Mouse (Mus musculus) c-Kit-positive CD71-positive TER-119-negative erythroid progenitor cells, embryonic 14.5 days (primary cell): ENCODE measurements around the gene Olfr803.

ENCODE experiments used
- DNase-seq: peaks from one replicate; pipeline ENCODE4 v3.0.0-alpha.2; 2013; ENCODE audit warnings: low read depth

Olfr803 gene

DNA sequence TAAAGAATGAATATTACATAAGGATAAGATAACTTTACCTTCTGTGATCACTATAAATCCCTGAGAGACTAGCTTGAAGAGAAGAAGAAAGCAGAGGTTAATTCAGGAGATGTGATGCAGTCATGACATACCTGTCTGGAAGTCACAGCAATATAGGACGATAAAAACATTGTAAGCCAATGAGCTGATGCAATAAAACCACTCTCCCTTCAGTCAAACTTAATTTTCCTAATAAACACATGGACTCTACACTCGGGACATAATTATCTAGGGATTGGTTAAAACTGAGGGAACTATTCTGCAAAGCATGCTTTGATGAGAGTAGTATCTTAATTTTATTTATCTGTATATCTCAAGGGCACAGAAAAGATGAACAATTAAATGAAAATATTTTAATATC is at the start of gene Olfr803:
TSS of gene Olfr803 (minus strand) at position 101 of the 400 bp plus-strand sequence.
- DNase-seq, result no peak

- DNase-seq, result no peak
These were observed 47.7 kb upstream of the Olfr803 start, which contains the start of gene Olfr806 for GRCm38 (mm10) chr10:129741821-129742220. TSS of gene Olfr806 (minus strand) at chr10:129741921.

GRCm38 (mm10) chr10:129729275-129729674 is 35.2 kb upstream of the Olfr803 start, which contains the start of gene Olfr805:
TSS of gene Olfr805 (minus strand) at chr10:129729375.
- no peak for DNase-seq

DNA sequence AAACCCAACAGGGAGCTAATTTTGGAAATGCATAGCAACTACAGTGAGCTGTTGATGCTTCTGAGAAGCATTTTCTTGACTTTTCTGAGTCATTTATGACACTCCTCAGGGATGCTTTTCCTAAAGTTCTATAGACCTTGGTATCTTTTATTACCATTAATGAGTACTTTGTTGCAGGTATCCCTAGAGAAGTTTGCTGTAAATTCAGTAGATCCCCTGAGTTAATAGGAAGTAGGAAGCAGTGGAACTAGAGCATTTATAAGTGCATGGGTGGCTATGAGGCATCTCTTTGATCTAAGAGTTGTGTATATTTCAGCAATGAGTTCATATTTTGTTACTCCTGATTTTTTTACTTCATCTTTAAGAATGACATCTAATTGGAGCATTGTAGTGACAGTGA is 8.8 kb upstream of the Olfr803 start, which contains the start of gene Olfr804:
TSS of gene Olfr804 (plus strand) at position 301 of the 400 bp plus-strand sequence.
- DNase-seq, result no peak

GRCm38 (mm10) chr10:129688069-129688468 is 6.0 kb downstream of the Olfr803 start, which contains the start of gene Olfr802:
TSS of gene Olfr802 (minus strand) at chr10:129688169.
- DNase-seq, result no peak

DNA sequence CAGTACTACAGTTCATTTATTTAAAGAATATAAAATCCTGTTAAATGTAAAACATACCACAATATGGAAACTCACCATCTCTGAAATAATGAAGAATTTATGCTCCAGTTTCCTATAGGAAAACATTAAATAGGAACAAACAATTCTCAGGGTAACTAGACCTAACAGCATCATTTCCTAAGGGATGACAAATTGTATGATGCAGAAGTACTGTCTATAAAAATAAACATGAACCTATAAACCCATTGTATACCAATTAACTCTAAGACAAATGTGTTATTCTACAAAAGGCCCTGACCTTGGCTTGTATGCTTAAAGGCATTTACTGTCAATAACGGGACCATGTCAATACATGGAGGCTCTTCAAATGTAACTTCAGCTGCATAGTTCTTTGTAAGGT is 20.3 kb downstream of the Olfr803 start, which contains the start of gene Olfr801:
TSS of gene Olfr801 (minus strand) at position 101 of the 400 bp plus-strand sequence.
- DNase-seq, result no peak

DNA sequence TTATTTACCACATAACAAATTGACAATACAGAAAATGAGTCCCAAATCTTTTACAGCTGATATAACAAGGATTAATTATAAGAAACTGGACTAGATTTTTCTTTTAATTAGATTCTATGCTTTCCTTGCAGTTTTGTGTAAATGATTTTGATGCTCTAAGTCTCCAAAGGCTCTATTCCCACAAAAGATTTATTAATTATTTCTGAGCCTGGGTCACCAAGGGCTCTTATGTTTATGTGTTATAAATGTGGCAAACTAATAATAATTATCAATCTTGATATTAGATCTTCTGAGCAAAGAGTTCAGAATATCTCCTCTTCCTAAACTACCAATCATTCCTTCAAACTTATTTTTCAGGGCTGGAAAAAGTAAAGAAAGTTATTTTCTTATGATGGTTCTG is 36.7 kb downstream of the Olfr803 start, which contains the start of gene Olfr800:
TSS of gene Olfr800 (plus strand) at position 301 of the 400 bp plus-strand sequence.
- no peak for DNase-seq

- no peak for DNase-seq
These were observed 42.3 kb downstream of the Olfr803 start for GRCm38 (mm10) chr10:129651763-129652162.
